Mouse (Mus musculus) small intestine, adult 2 months (tissue): ENCODE measurements around the gene Taok1.

Experiments
- CTCF ChIP-seq: fragments of 200-500 bp; IDR thresholded peaks from 2 replicates; pipeline ENCODE4 v1.5.1; 2012; ENCODE audit warnings: low read depth, mild to moderate bottlenecking, control low read depth, inconsistent platforms, low read length, moderate library complexity, mixed read lengths; ENCODE audit not compliant: insufficient replicate concordance, insufficient read length; ENCODE audit errors: extremely low read depth
- POLR2A ChIP-seq: fragments of 200-500 bp; IDR thresholded peaks from 2 replicates; pipeline ENCODE4 v1.6.1; 2012; ENCODE audit warnings: low read depth, mild to moderate bottlenecking, control low read depth, inconsistent platforms, low read length, moderate library complexity

- TF ChIP-seq CTCF (no peak), POLR2A (no peak)
Measured at GRCm38 (mm10) chr11:77529644-77530043, 78.0 kb downstream of the Taok1 start.
